Mouse (Mus musculus) testis, adult 2 months (tissue): ENCODE measurements around the gene Rabggtb. TPM values are rescaled to one million over a fixed set of nuclear protein-coding genes. Genes with fewer than 3 reads are reported as not detected.

Experiments
- H3K27ac ChIP-seq: fragments of 200-500 bp; 2 replicates; pipeline ENCODE4 v1.5.1; 2012; ENCODE audit warnings: low read depth, low read length; ENCODE audit not compliant: control insufficient read depth, insufficient read depth
- H3K27me3 ChIP-seq: fragments of 200-500 bp; 2 replicates; pipeline ENCODE4 v1.6.1; 2012; ENCODE audit warnings: mild to moderate bottlenecking, low read length, moderate library complexity; ENCODE audit not compliant: control insufficient read depth, insufficient read depth
- H3K36me3 ChIP-seq: fragments of 200-500 bp; 2 replicates; pipeline ENCODE4 v1.6.1; 2012; ENCODE audit warnings: mild to moderate bottlenecking, low read length; ENCODE audit not compliant: control insufficient read depth, insufficient read depth
- H3K4me1 ChIP-seq: fragments of 200-500 bp; 2 replicates; pipeline ENCODE4 v1.6.1; 2012; ENCODE audit warnings: low read length; ENCODE audit not compliant: control insufficient read depth, insufficient read depth
- H3K4me3 ChIP-seq: fragments of 200-500 bp; 2 replicates; pipeline ENCODE4 v1.5.1; 2012; ENCODE audit warnings: low read depth, mild to moderate bottlenecking, low read length, moderate library complexity, mixed read lengths; ENCODE audit not compliant: control insufficient read depth
- CTCF ChIP-seq: fragments of 200-500 bp; IDR thresholded peaks from 2 replicates; pipeline ENCODE4 v1.5.1; 2012; ENCODE audit warnings: low read depth, mild to moderate bottlenecking, inconsistent platforms, low read length, moderate library complexity; ENCODE audit not compliant: control insufficient read depth, insufficient read depth, insufficient replicate concordance
- POLR2A ChIP-seq: fragments of 200-500 bp; IDR thresholded peaks from 2 replicates; pipeline ENCODE4 v1.6.1; 2012; ENCODE audit warnings: low read depth, mild to moderate bottlenecking, inconsistent platforms, low read length, moderate library complexity; ENCODE audit not compliant: control insufficient read depth
- polyA plus RNA-seq: library from polyadenylated mRNA; depleted of rRNA; stranded (reverse); fragments of >200 nt; gene quantifications from 2 replicates; pipeline ENCODE4 v1.2.3, GENCODE M21; 2012

Gene Rabggtb
- polyA plus RNA-seq, 1 experiment, result 11.6 TPM

DNA sequence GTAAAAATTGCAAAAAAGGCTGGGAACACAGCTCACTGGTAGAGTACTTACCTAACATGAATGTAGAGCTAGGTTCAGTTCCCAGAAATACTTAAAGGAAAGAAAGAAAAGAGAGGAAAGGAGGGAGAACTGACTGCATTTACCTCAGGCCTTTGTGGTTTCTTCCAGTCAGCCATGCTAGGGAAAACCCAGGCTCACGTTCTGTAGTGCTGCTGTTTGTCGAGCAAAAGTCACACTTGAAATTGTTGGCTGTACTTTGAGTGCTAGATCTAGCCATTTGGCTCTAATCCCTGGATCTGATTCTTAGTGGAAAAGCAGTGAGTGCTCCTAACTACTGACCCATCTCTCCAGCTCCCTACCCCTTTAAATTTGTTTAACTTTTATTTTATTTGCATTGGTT, 35.4 kb upstream of the Rabggtb start:
- Histone ChIP-seq H3K27me3 (no peaks in the 10 kb centered on the region), H3K36me3 (no peaks in the 10 kb centered on the region), H3K27ac (peak overlapping the region; percentile 62; the same call in 1 of the 2 replicates), H3K4me3 (no peak overlapping the region), H3K4me1 (no peaks in the 10 kb centered on the region; the same call in 1 of the 2 replicates)
- TF ChIP-seq CTCF (no peak), POLR2A (no peak)

DNA sequence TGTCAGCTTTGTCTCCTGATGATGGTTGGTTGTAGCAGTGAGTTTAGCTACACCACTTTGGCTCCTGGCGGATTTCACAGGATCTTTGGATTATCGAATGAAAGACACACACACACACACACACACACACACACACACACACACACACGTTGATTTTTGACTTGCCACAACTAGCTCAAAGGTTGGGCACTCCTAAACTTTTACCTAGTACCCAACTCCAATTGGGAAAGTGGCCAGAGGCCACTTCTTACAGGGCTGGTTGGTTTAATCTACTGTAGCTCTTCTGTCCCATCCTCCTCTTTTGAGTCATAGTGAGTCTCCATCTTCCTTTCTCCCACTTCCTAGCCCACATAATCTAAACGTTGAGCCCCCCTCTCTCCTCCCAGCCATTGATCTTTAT, 34.5 kb upstream of the Rabggtb start:
- Histone ChIP-seq H3K27ac (no peak overlapping the region), H3K4me1 (no peaks in the 10 kb centered on the region; the same call in 1 of the 2 replicates), H3K4me3 (no peak overlapping the region), H3K27me3 (no peaks in the 10 kb centered on the region), H3K36me3 (no peaks in the 10 kb centered on the region)
- TF ChIP-seq CTCF (no peak), POLR2A (no peak)

- TF ChIP-seq POLR2A, result peak; percentile 80
- TF ChIP-seq CTCF, result no peak
- H3K36me3 ChIP-seq, result no peaks in the 10 kb centered on the region
- H3K4me1 ChIP-seq, result no peaks in the 10 kb centered on the region
- H3K27me3 ChIP-seq, result no peaks in the 10 kb centered on the region
- peak within 1 kb of the TSS; percentile 12 for H3K27ac ChIP-seq
- peak within 1 kb of the TSS; percentile 84 for H3K4me3 ChIP-seq
These were observed 31.7 kb upstream of the Rabggtb start, which contains the start of gene Acadm for GRCm38 (mm10) chr3:153944335-153944990. Gene Acadm, minus strand, starts transcription at chr3:153944632.

- peak overlapping the region; percentile 3; the same call in 1 of the 2 replicates for H3K27ac ChIP-seq
- H3K27me3 ChIP-seq, result no peaks in the 10 kb centered on the region
- H3K4me3 ChIP-seq, result peak overlapping the region; percentile 84
- TF ChIP-seq CTCF, result no peak
- TF ChIP-seq POLR2A, result no peak
- H3K36me3 ChIP-seq, result no peaks in the 10 kb centered on the region
- no peaks in the 10 kb centered on the region for H3K4me1 ChIP-seq
These were observed 31.1 kb upstream of the Rabggtb start for GRCm38 (mm10) chr3:153943901-153944334.

- no peaks in the 10 kb centered on the region for H3K4me1 ChIP-seq
- no peak overlapping the region for H3K4me3 ChIP-seq
- no peak for TF ChIP-seq POLR2A
- TF ChIP-seq CTCF, result no peak
- no peak overlapping the region for H3K27ac ChIP-seq
- no peaks in the 10 kb centered on the region for H3K36me3 ChIP-seq
- no peaks in the 10 kb centered on the region for H3K27me3 ChIP-seq
These were observed 30.3 kb upstream of the Rabggtb start for GRCm38 (mm10) chr3:153943003-153943640.

DNA sequence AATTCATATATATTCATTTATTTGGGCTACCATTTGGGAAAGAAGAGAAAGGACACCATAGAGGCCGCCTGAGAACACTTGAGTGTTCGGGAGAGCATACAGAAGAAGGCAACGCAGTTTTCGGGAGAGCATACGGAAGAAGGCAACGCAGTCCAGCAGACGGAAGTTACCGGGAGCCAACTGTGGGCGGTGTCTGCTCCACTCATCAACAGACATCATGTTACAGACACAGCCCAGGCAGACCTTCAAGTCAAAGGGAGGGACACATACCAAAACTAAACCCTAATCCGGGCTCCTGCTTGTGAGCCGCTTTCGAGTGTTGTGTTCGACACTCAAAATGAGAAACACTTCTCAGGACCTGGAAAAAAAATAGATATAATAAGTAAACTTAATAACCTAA, 28.8 kb upstream of the Rabggtb start:
- TF ChIP-seq POLR2A (no peak), CTCF (no peak)
- H3K27ac ChIP-seq, result no peak overlapping the region
- no peak overlapping the region for H3K4me3 ChIP-seq
- no peaks in the 10 kb centered on the region for H3K4me1 ChIP-seq
- H3K27me3 ChIP-seq, result no peaks in the 10 kb centered on the region
- no peaks in the 10 kb centered on the region for H3K36me3 ChIP-seq

- Histone ChIP-seq H3K4me3 (no peak overlapping the region), H3K36me3 (no peaks in the 10 kb centered on the region), H3K4me1 (no peaks in the 10 kb centered on the region), H3K27me3 (no peaks in the 10 kb centered on the region), H3K27ac (no peak overlapping the region)
- TF ChIP-seq POLR2A (no peak), CTCF (no peak)
These were observed 27.7 kb upstream of the Rabggtb start for GRCm38 (mm10) chr3:153940486-153940885.
